Mouse (Mus musculus) left cerebral cortex, adult 2 months (tissue): ENCODE data around the gene Cnot10. TPM values are rescaled to one million over a fixed set of nuclear protein-coding genes. Genes with fewer than 3 reads are reported as not detected.

ENCODE experiments used
- DNase-seq, 2 experiments: peaks; one replicate each; pipeline ENCODE4 v3.0.0; 2021 to 2022; ENCODE audit warnings: low spot score in 2 of 2, mixed read lengths in 1 of 2; ENCODE audit errors: extremely low spot score in 1 of 2
- H3K27ac ChIP-seq: fragments of 200-600 bp; 2 replicates; pipeline ENCODE4 v1.8.1; 2022
- H3K4me3 ChIP-seq: fragments of 200-600 bp; 2 replicates; pipeline ENCODE4 v1.8.1; 2022
- CTCF ChIP-seq: fragments of 200-600 bp; IDR thresholded peaks from 2 replicates; pipeline ENCODE4 v1.8.1; 2022; ENCODE audit warnings: antibody characterized with exemption, mild to moderate bottlenecking, moderate library complexity
- intact Hi-C: fragments of 180-260 bp; cut with DNase I; formaldehyde crosslinking; loops from one replicate; pipeline ENCODE4 v1.15.1; 2025
- total RNA-seq, 2 experiments: library from RNA; stranded (reverse); gene quantifications; 2 replicates each; pipeline ENCODE4 v1.2.3; 2021

The Cnot10 gene
- total RNA-seq, 2 experiments from 2014 or later: 47.7 to 49.1 TPM

DNA sequence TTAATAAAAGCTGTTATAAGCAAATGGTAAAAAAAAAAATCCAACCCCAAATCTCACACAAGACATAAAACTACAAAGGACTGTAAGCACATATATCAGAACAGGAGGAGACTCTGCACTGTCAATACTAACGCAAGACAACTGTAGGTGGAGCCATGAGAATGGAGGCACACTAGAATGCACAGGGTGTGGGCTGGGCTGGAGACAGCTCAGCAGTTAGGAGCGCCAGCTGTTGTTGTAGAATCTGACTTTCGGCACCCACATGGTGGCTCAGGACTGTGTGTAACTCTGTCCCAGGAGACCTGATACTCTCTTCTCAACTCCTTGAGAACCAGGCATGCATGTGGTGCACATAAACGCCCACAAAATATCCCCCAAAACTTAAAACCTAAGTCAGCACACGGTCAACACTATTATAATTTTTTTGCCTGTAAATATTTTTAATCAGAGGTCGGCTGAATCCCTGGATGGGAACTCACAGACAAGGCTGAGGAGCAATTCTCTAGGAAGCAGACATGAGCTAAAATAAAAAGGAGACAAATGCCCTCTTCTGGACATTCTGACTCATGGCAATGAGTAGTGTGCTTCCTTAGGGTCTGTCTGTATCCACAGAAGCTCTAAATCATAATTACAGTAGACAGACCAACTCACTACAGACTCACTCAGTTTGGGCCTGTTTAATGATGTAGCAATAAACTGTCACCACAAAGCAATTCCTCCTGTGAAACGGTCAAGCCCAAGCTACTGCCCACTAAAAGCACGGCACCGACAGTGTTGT, 25.6 kb downstream of the Cnot10 start:
- intact Hi-C loops: no loop called here
- TF ChIP-seq CTCF: no peak; the same call in 1 of the 2 replicates
- H3K27ac ChIP-seq: no peak overlapping the region
- H3K4me3 ChIP-seq: no peak overlapping the region
- DNase-seq: peak in 1 of 2 experiments; percentile 13

- H3K27ac ChIP-seq: no peak overlapping the region
- DNase-seq: no peak
These were observed 27.0 kb downstream of the Cnot10 start for GRCm38 (mm10) chr9:114613026-114613425.

DNA sequence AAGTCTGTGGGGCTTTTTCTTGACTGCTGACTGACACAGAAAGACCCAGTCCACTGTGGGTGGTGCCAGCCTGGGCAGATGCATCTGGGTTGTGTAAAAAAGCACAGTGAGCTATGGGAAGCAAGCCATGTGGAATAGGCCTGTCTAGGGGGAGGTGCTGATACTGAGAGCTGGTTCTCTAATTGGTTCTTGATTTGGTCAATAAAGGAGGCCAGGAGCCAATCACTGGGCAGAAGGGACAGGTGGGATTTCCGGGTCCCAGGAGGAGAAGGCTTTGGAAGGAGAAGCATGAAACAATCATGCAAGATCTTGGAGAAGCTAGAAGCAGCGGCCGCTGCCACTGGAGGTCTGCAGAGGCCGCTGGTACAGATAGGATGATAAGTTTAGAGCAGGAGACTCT, 27.4 kb downstream of the Cnot10 start:
- H3K4me3 ChIP-seq: no peak overlapping the region
- intact Hi-C loops: no loop called here
- no peak for TF ChIP-seq CTCF
- H3K27ac ChIP-seq: no peak overlapping the region
- DNase-seq: no peak

More at GRCm38 (mm10) chr9:114613026-114613425, 27.0 kb downstream of the Cnot10 start:
- H3K4me3 ChIP-seq: no peak overlapping the region
- no peak for TF ChIP-seq CTCF
- intact Hi-C loops: no loop called here

DNA sequence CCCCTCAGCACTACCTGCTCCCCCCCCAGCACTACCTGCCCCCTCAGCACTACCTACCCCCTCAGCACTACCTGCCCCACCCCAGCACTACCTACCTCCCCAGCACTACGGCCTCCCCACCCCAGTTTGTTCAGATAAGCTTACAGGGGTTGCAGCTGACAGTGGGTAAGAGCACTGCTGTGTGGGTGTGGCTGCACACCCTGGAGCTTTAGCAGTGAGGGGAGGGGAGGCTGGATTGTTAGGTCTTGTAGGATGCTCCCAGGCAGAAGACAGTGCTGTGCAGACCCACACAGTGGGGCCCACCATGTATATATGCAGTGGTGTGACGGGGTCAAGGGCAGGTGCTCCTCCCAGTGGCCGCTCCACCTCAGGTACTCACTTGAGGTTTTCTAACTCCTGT, 29.7 kb downstream of the Cnot10 start:
- intact Hi-C loops: no loop called here
- TF ChIP-seq CTCF: no peak

DNA sequence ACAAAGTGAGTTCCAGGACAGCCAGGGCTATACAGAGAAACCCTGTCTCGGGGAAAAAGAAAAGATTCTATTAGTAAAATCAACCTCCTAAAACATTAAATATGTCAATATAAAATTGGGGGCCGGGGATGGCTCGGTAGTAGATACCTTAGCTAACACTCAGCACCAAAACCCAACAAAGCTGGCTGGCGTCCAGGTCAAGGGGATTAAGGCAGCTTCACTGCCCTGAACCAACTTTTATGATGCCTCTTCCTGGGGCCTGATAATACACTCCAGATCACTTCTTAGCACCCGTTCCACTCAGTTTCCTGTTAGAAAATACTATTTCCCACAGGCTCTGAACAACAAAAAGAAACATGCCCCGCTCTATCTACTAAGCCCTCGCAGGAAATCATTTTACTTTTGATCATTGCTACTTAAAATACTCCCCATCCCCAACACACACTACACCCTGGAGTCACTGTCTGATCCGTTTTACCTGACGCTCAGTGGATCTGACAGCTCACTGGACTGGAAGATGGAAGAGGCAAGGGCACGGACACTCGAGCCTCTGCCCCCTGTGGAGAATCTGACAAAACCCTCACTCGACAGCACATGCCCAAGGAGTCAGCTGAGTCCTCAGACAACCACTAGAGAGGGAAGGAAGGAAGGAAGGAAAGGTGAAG, 36.0 kb downstream of the Cnot10 start:
- H3K4me3 ChIP-seq: no peak overlapping the region
- intact Hi-C loops: no loop called here
- DNase-seq: no peak
- TF ChIP-seq CTCF: no peak
- H3K27ac ChIP-seq: no peak overlapping the region

More for the DNA sequence above, 29.7 kb downstream of the Cnot10 start:
- no peak overlapping the region for H3K4me3 ChIP-seq
- DNase-seq: no peak
- H3K27ac ChIP-seq: no peak overlapping the region

DNA sequence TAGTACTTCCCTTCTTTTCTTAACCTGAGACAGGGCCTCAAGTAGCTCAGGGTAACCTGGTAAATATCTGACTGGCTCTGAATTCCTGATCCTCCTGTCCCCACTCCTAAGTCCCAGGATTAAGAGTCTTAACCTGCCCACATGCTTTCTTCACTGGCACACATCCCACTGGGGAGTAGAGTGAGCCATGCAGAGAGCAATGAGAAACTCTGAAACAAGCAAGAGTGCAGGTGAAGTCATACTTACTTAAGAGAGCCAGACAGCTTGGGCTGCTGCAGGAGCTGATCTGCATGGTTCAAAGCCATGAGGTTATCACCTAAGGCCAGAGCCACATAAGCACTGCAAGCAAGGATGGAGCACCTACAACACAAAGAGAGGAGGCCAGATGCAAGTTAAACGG, 38.9 kb downstream of the Cnot10 start:
- no peak overlapping the region for H3K4me3 ChIP-seq
- no peak for TF ChIP-seq CTCF
- H3K27ac ChIP-seq: no peak overlapping the region
- intact Hi-C loops: no loop called here
- DNase-seq: no peak

DNA sequence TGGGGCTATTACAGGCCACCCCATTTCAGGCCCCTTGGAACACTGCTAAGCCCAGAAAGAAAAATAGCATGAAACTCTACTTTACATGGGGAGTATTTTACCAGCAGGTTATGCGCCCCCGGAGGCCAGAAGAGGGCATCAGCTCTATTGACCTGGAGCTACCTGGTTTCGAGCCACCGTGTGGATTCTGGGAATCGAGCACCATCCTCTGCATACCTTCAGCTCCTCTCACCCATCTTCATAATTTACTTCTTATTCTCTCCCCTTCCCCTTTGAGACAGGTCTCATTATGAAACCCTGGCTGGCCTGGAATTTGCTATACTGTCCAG, 55.0 kb downstream of the Cnot10 start:
- intact Hi-C loops: no loop called here
- peak; percentile 3 for TF ChIP-seq CTCF
- DNase-seq: no peak
- Histone ChIP-seq H3K4me3 (no peak overlapping the region), H3K27ac (no peak overlapping the region)

GRCm38 (mm10) chr9:114584183-114585016, 55.6 kb downstream of the Cnot10 start:
- no peak for DNase-seq
- no peak for TF ChIP-seq CTCF
- peak overlapping the region; percentile 16; the same call in 1 of the 2 replicates for H3K4me3 ChIP-seq
- no peak overlapping the region for H3K27ac ChIP-seq
- intact Hi-C loops: loop anchor here (5.0 kb wide), 1 partner anchor 167 kb away; no protein-coding TSS in a partner anchor

- Histone ChIP-seq H3K4me3 (peak overlapping the region; percentile 16; the same call in 1 of the 2 replicates), H3K27ac (no peak overlapping the region)
- intact Hi-C loops: loop anchor here (5.0 kb wide), 1 partner anchor 166 kb away; no protein-coding TSS in a partner anchor
- peak; percentile 98 for TF ChIP-seq CTCF
- DNase-seq: peak; percentile 54 to 59
These were observed 56.2 kb downstream of the Cnot10 start for GRCm38 (mm10) chr9:114583812-114584182.

GRCm38 (mm10) chr9:114578646-114579045, 61.3 kb downstream of the Cnot10 start:
- DNase-seq: no peak
- H3K27ac ChIP-seq: no peak overlapping the region
- intact Hi-C loops: no loop called here
- no peak overlapping the region for H3K4me3 ChIP-seq
- no peak for TF ChIP-seq CTCF

- intact Hi-C loops: no loop called here
- TF ChIP-seq CTCF: no peak
- no peak for DNase-seq
- no peak overlapping the region for H3K4me3 ChIP-seq
- H3K27ac ChIP-seq: no peak overlapping the region
These were observed 64.0 kb downstream of the Cnot10 start for GRCm38 (mm10) chr9:114576001-114576400.

- Histone ChIP-seq H3K4me3 (no peak overlapping the region), H3K27ac (no peak overlapping the region)
- DNase-seq: no peak
- TF ChIP-seq CTCF: no peak
- intact Hi-C loops: no loop called here
These were observed 66.5 kb downstream of the Cnot10 start for GRCm38 (mm10) chr9:114573528-114573927.
